Mouse (Mus musculus) heart, postnatal 0 days (tissue): Measurements from ENCODE around the gene Frmd4b. TPM values are rescaled to one million over a fixed set of nuclear protein-coding genes. Genes with fewer than 3 reads are reported as not detected.

ENCODE experiments used
- ATAC-seq: fragments of 200-750 bp; cut with Nextera tagmentation; 2 replicates; pipeline ENCODE4 v1.8.0; 2017; ENCODE audit warnings: low read depth, moderate number of reproducible peaks, moderate library complexity; ENCODE audit not compliant: insufficient read depth
- DNase-seq: peaks from one replicate; pipeline ENCODE4 v3.0.0-alpha.2; 2016; ENCODE audit warnings: low spot score
- H3K27ac ChIP-seq: fragments of 300-500 bp; sonication (generic); 2 replicates; pipeline ENCODE4 v1.5.1; 2014; ENCODE audit warnings: low read depth, mild to moderate bottlenecking
- H3K27me3 ChIP-seq: fragments of 300-500 bp; sonication (generic); 2 replicates; pipeline ENCODE4 v1.6.1; 2014; ENCODE audit warnings: low read length, mixed read lengths; ENCODE audit not compliant: control insufficient read depth, insufficient read depth
- H3K36me3 ChIP-seq: fragments of 300-500 bp; sonication (generic); replicated peaks from 2 replicates; pipeline ENCODE4 v1.6.1; 2014; ENCODE audit warnings: low read length, mixed read lengths; ENCODE audit not compliant: control insufficient read depth, insufficient read depth
- H3K4me1 ChIP-seq: fragments of 300-500 bp; sonication (generic); 2 replicates; pipeline ENCODE4 v1.6.1; 2014; ENCODE audit warnings: antibody characterized with exemption; ENCODE audit not compliant: control insufficient read depth, insufficient read depth
- H3K4me2 ChIP-seq: fragments of 300-500 bp; sonication (generic); 2 replicates; pipeline ENCODE4 v1.6.1; 2014; ENCODE audit warnings: low read depth, mild to moderate bottlenecking, low read length, moderate library complexity
- H3K4me3 ChIP-seq: fragments of 300-500 bp; sonication (generic); 2 replicates; pipeline ENCODE4 v1.5.1; 2014; ENCODE audit warnings: low read depth, low read length
- H3K9ac ChIP-seq: fragments of 300-500 bp; sonication (generic); replicated peaks from 2 replicates; pipeline ENCODE4 v1.6.1; 2014; ENCODE audit warnings: low read depth, low read length, mixed read lengths
- H3K9me3 ChIP-seq: fragments of 300-500 bp; sonication (generic); replicated peaks from 2 replicates; pipeline ENCODE4 v1.6.1; 2016; ENCODE audit warnings: low read length; ENCODE audit not compliant: control insufficient read depth
- CTCF ChIP-seq: IDR thresholded peaks from 2 replicates; pipeline ENCODE4 v1.5.1; 2016; ENCODE audit warnings: antibody characterized with exemption, control low read depth, low read depth
- EP300 ChIP-seq: IDR thresholded peaks from 2 replicates; pipeline ENCODE4 v1.6.1; 2016; ENCODE audit warnings: antibody characterized with exemption, low read depth
- WGBS: fragments of 180-500 bp; shearing (Covaris S2); extraction: QIAGEN DNeasy Blood & Tissue Kit; methylation state at CpG from one replicate; pipeline ENCODE4 v1.1.7; 2014; 5-methylcytosine and 5-hydroxymethylcytosine counted together
- polyA plus RNA-seq: library from polyadenylated mRNA; unstranded; fragments of >200 nt; fragmentation: Nextera tagmentation; extraction: Ambion mirVana; gene quantifications from 2 replicates; pipeline ENCODE4 v1.2.1, GENCODE M21; 2015
- total RNA-seq: library from RNA; depleted of rRNA; stranded (reverse); fragments of >200 nt; gene quantifications from 2 replicates; pipeline ENCODE4 v1.2.3, GENCODE M21; 2014; ENCODE audit warnings: low replicate concordance

The Frmd4b gene
- total and polyA plus RNA-seq, 2 experiments from 2014 or later = 6.2 to 19.0 TPM

GRCm38 (mm10) chr6:97302303-97302702 is 315.0 kb downstream of the Frmd4b start:
- no peak overlapping the region for H3K4me3 ChIP-seq
- no peak for TF ChIP-seq EP300
- no peak for TF ChIP-seq CTCF
- no peak overlapping the region for H3K9ac ChIP-seq
- H3K9me3 ChIP-seq = no peaks in the 10 kb centered on the region
- DNase-seq (no peak), ATAC-seq (no peak)
- H3K4me1 ChIP-seq = no peaks in the 10 kb centered on the region
- H3K27me3 ChIP-seq = no peaks in the 10 kb centered on the region
- H3K36me3 ChIP-seq = peaks cover 42% of the 10 kb centered on the region
- H3K4me2 ChIP-seq = no peak overlapping the region
- 84% methylated on average over 7 of the region's 7 CpGs for WGBS
- H3K27ac ChIP-seq = no peak overlapping the region

- H3K4me2 ChIP-seq = no peak overlapping the region
- 73% methylated on average over 6 of the region's 6 CpGs for WGBS
These were observed 316.7 kb downstream of the Frmd4b start for GRCm38 (mm10) chr6:97300659-97301058.

DNA sequence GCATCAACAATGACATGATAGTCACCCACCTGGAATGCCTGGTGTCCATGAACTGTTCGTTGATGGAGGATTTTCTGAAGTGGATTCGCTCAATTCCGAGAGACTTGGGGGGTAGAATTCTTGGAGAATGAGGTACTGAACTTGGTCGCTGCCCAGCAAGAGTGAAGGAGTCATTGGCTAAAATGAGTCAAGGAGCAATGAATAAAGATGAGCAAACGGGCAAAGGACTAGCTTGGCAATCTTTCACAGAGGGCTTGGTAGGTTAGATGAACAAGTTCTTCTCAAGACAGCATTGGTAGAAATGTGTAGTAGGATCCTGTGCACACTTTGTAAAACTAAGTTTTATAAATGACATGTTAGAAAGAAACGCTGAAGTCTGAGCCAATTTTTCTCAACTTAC is 317.2 kb downstream of the Frmd4b start:
- no peak overlapping the region for H3K4me2 ChIP-seq
- no peaks in the 10 kb centered on the region for H3K9me3 ChIP-seq
- ATAC-seq (no peak), DNase-seq (no peak)
- H3K36me3 ChIP-seq = peaks cover 51% of the 10 kb centered on the region
- 93% methylated on average over 6 of the region's 6 CpGs for WGBS
- no peak overlapping the region for H3K27ac ChIP-seq
- H3K9ac ChIP-seq = no peak overlapping the region
- H3K4me3 ChIP-seq = no peak overlapping the region
- no peaks in the 10 kb centered on the region for H3K27me3 ChIP-seq
- no peaks in the 10 kb centered on the region for H3K4me1 ChIP-seq
- TF ChIP-seq CTCF (no peak), EP300 (no peak)

More at GRCm38 (mm10) chr6:97300659-97301058, 316.7 kb downstream of the Frmd4b start:
- ATAC-seq (no peak), DNase-seq (no peak)
- no peaks in the 10 kb centered on the region for H3K9me3 ChIP-seq
- H3K4me1 ChIP-seq = no peaks in the 10 kb centered on the region
- H3K27ac ChIP-seq = no peak overlapping the region
- peaks cover 47% of the 10 kb centered on the region for H3K36me3 ChIP-seq
- no peaks in the 10 kb centered on the region for H3K27me3 ChIP-seq
- no peak overlapping the region for H3K4me3 ChIP-seq
- TF ChIP-seq EP300 (no peak), CTCF (no peak)
- no peak overlapping the region for H3K9ac ChIP-seq

GRCm38 (mm10) chr6:97297151-97297550 is 320.2 kb downstream of the Frmd4b start:
- Histone ChIP-seq H3K4me1 (peaks cover 10% of the 10 kb centered on the region), H3K9ac (no peak overlapping the region), H3K36me3 (peaks cover 42% of the 10 kb centered on the region), H3K4me2 (no peak overlapping the region), H3K27ac (no peak overlapping the region), H3K9me3 (no peaks in the 10 kb centered on the region), H3K4me3 (no peak overlapping the region), H3K27me3 (no peaks in the 10 kb centered on the region)
- WGBS = 47% methylated on average over 3 of the region's 3 CpGs
- ATAC-seq = no peak
- TF ChIP-seq EP300 (no peak), CTCF (no peak)
- DNase-seq = no peak

GRCm38 (mm10) chr6:97295866-97296527 is 321.3 kb downstream of the Frmd4b start:
- 90% methylated on average over 21 of the region's 21 CpGs for WGBS
- no peaks in the 10 kb centered on the region for H3K27me3 ChIP-seq
- H3K4me2 ChIP-seq = no peak overlapping the region
- ATAC-seq = no peak
- no peak for TF ChIP-seq EP300
- TF ChIP-seq CTCF = no peak
- H3K9me3 ChIP-seq = no peaks in the 10 kb centered on the region
- H3K36me3 ChIP-seq = peaks cover 45% of the 10 kb centered on the region
- H3K4me1 ChIP-seq = peaks cover 14% of the 10 kb centered on the region
- H3K9ac ChIP-seq = no peak overlapping the region
- H3K4me3 ChIP-seq = no peak overlapping the region
- DNase-seq = no peak
- no peak overlapping the region for H3K27ac ChIP-seq

GRCm38 (mm10) chr6:97295416-97295815 is 321.9 kb downstream of the Frmd4b start:
- Histone ChIP-seq H3K36me3 (peaks cover 45% of the 10 kb centered on the region), H3K4me3 (no peak overlapping the region), H3K9me3 (no peaks in the 10 kb centered on the region), H3K27ac (no peak overlapping the region), H3K27me3 (no peaks in the 10 kb centered on the region), H3K4me2 (no peak overlapping the region), H3K9ac (no peak overlapping the region), H3K4me1 (peaks cover 14% of the 10 kb centered on the region)
- DNase-seq (no peak), ATAC-seq (no peak)
- WGBS = 90% methylated on average over 9 of the region's 9 CpGs
- TF ChIP-seq EP300 = no peak
- TF ChIP-seq CTCF = no peak
